Mouse (Mus musculus): Measurements from ENCODE around the gene Pknox1.

DNA sequence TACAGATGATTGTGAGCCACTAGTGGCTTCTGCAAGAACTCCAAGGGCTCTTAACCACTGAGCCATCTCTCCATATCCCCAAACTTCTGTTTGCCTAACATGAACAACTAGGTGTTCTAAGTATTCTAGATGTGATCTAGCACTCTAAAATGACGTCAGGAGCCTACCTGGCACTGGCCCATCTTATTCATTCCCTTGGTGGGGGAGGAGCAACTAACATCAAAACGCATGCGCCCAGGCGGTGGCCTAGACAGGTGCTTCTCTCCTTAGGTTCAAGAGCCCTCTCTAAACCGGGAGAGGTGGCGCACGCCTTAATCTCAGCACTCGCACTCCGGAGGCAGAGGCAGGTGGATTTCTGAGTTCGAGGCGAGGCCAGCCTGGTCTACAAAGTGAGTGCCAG lies 71.2 kb downstream of the Pknox1 start:
- TF ChIP-seq EP300 (IDR thresholded peaks at IDR 0.05; ENCODE audit: low read depth) = no peak
- no peak for TF ChIP-seq CTCF (IDR thresholded peaks at IDR 0.05; ENCODE audit: low read depth)

All from heart, postnatal 0 days (tissue).